Mouse (Mus musculus): ENCODE results near the gene Sf3b1. TPM values are rescaled to one million over a fixed set of nuclear protein-coding genes. Genes with fewer than 3 reads are reported as not detected.

Gene Sf3b1
- polyA plus RNA-seq, 1 experiment from 2014 or later = 205 TPM

DNA sequence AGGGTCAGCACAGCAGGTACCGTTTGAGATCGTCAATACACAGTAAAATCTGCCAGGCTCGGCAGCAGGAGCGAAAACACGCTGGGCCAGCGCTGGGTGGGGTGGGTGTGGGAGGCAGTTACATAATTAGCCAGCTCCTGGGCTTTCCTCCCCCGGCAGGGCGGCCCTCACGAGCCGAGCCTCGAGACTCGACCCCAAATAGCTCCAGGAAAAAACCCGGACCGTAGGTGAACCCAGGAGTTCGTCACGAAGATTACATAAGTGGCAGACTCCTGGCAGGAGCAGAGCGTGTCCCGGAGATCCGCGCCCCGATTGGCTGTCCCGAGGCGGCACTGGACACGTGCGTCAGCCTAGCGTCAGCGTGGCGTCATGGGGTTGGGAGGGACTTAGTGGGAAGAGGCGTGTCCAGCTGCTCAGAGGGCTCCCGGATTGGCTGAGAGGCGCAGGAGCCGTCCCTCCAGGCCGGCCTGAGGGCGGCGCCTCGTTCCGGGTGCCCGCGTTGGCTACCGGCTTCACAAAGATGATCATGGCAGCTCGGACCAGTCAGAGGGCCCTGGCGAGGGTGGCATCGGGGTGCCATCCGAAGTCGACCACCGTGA is 25.2 kb upstream of the Sf3b1 start, which contains the start of gene Coq10b:
Gene Coq10b, plus strand, starts transcription at position 416 of the 599 bp plus-strand sequence.
- Histone ChIP-seq H3K36me3 (peaks cover 6% of the 10 kb centered on the region; the same call in 1 of the 2 replicates), H3K9me3 (replicated peaks) (no peaks in the 10 kb centered on the region), H3K9ac (peak within 1 kb of the TSS; percentile 62), H3K4me3 (peak within 1 kb of the TSS; percentile 65), H3K4me1 (replicated peaks) (peaks cover 8% of the 10 kb centered on the region), H3K27me3 (no peaks in the 10 kb centered on the region), H3K4me2 (peak within 1 kb of the TSS; percentile 86), H3K27ac (peak within 1 kb of the TSS; percentile 87)
- ATAC-seq (replicated peaks; ENCODE audit: insufficient number of reproducible peaks, insufficient read depth, low FRiP score, low read depth) = peak; percentile 100
- under 1% methylated on average over 46 of the region's 46 CpGs for WGBS

DNA sequence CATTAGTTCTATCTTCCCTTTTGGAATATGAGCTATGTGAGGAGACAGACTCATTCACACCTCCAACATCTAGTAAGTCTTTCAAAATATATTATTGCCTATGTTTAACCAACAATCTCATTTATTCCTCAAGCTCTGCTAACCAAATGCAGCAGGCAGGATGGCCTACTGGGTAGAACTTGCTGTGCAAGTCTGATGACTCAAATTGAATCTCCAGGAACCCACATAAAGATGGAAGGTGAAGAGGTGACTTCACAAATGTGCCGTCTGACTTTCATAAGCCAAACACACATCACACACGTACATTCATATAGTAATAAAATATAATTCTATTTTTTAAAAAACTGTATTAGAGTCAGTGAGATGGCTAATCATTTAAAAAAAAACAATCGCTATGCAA is 24.4 kb upstream of the Sf3b1 start:
- WGBS = 73% methylated on average over 3 of the region's 3 CpGs
- H3K9ac ChIP-seq = no peak overlapping the region
- no peaks in the 10 kb centered on the region for H3K9me3 ChIP-seq (replicated peaks)
- no peak overlapping the region for H3K27ac ChIP-seq
- no peak for ATAC-seq (replicated peaks; ENCODE audit: insufficient number of reproducible peaks, insufficient read depth, low FRiP score, low read depth)
- H3K4me2 ChIP-seq = peak overlapping the region; percentile 86
- H3K27me3 ChIP-seq = no peaks in the 10 kb centered on the region
- peaks cover 8% of the 10 kb centered on the region for H3K4me1 ChIP-seq (replicated peaks)
- H3K4me3 ChIP-seq = peak overlapping the region; percentile 65
- H3K36me3 ChIP-seq = peaks cover 1% of the 10 kb centered on the region; the same call in 1 of the 2 replicates

DNA sequence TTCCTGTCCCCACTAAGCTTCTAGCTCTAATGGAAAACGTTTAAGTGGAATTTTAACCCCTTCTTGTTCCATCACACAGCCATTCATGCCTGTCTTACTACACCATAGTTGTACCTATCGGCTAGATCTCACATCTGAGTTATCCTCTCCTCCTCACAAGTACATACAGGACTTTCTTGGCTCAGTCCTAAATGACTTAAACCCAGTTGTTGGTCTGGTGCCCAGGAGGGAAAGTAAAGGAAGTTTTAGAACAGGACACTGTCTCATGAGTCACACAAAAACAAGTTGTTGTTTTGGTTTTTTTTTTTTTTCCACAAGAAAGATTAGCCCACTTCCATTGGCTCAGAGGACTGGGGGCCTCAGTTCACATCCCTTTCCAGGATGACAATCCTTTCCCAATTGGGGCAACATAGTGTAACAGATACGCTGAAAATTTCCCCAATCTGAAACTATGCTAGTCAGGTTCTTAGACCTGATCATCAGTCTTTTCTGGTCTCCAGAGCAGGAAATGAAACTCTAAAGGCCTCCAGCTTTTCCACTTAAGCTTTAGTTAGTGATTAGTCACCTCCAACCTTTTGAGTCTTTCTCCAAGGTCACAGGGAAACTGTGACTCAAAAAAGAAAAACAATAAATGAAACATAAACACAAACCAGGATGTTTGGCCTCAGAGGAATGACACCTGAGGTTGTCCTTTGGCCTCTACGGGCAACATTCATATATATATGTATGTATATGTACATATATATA is 21.7 kb upstream of the Sf3b1 start:
- Histone ChIP-seq H3K4me2 (no peak overlapping the region), H3K4me3 (no peak overlapping the region), H3K27me3 (no peaks in the 10 kb centered on the region), H3K9me3 (replicated peaks) (no peaks in the 10 kb centered on the region), H3K27ac (no peak overlapping the region), H3K4me1 (replicated peaks) (peaks cover 8% of the 10 kb centered on the region), H3K36me3 (no peaks in the 10 kb centered on the region), H3K9ac (no peak overlapping the region)
- no peak for ATAC-seq (replicated peaks; ENCODE audit: insufficient number of reproducible peaks, insufficient read depth, low FRiP score, low read depth)
- 58% methylated on average over 4 of the region's 4 CpGs for WGBS

DNA sequence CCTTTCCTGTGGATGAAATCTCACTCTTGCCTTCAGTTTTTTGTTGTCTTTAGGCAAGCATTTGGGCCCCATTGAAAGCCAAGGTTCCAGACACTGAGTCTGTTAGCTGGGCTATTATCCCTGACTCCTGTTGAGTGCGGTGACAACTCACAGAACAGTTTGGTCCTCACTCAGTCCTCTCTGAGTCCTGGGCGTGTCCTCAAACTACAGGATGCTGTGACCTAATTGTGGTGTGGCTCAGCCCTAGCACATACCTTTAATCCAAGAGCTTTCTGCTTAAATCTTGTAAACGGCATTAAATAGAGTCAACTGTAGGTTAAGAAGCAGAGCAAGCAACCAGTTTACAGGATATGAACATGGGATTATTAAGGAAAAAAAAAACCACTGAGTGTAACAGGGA is 15.9 kb upstream of the Sf3b1 start:
- Histone ChIP-seq H3K9ac (no peak overlapping the region), H3K36me3 (no peaks in the 10 kb centered on the region), H3K9me3 (replicated peaks) (no peaks in the 10 kb centered on the region), H3K27ac (no peak overlapping the region), H3K27me3 (no peaks in the 10 kb centered on the region), H3K4me1 (replicated peaks) (no peaks in the 10 kb centered on the region), H3K4me2 (no peak overlapping the region), H3K4me3 (no peak overlapping the region)
- 76% methylated on average over 3 of the region's 3 CpGs for WGBS
- no peak for ATAC-seq (replicated peaks; ENCODE audit: insufficient number of reproducible peaks, insufficient read depth, low FRiP score, low read depth)

DNA sequence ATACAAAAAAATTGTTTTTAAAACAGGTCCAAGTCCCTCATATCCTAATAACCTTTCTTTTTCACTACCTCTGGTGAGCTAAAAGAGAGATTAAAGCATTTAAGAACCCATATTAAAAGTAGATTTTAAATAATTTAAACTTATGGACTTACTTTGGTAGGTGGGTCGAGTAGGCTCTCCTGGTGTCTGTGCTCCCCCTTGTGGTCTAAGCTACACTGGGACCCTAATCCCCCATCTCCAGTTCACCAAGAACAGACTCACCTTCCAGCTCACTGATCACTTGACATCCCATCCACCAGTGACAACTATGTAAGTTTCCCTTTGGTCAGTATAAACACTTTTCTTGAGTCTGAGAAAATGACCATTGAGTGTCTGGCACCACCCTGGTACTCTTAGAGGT is 15.0 kb upstream of the Sf3b1 start:
- WGBS = 58% methylated on average over 1 of the region's 1 CpGs
- ATAC-seq (replicated peaks; ENCODE audit: insufficient number of reproducible peaks, insufficient read depth, low FRiP score, low read depth) = no peak

DNA sequence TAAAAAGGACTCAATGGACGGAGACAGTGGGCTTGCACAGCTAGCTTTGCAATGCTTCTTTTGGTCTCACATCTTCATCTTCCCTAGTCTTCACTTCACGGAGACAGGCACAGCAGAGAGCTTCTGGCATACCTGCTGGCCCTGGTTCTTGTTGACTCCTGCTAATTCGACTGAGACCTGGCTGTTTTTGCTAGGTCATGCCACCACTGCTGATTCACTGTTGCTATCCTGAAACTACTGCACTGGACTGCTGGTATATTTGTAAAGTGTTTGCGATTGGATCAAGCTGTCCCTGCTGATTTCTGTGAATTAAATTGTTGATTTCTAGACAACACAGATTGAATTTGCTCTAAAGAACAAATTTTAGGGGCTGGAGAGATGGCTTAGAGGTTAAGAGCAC is 14.4 kb upstream of the Sf3b1 start:
- 77% methylated on average over 4 of the region's 4 CpGs for WGBS
- Histone ChIP-seq H3K4me1 (replicated peaks) (no peaks in the 10 kb centered on the region), H3K36me3 (no peaks in the 10 kb centered on the region), H3K9ac (no peak overlapping the region), H3K27ac (no peak overlapping the region), H3K9me3 (replicated peaks) (no peaks in the 10 kb centered on the region), H3K27me3 (no peaks in the 10 kb centered on the region), H3K4me2 (no peak overlapping the region), H3K4me3 (no peak overlapping the region)
- no peak for ATAC-seq (replicated peaks; ENCODE audit: insufficient number of reproducible peaks, insufficient read depth, low FRiP score, low read depth)

More for the DNA sequence above, 15.0 kb upstream of the Sf3b1 start:
- H3K4me2 ChIP-seq = no peak overlapping the region
- no peaks in the 10 kb centered on the region for H3K27me3 ChIP-seq
- H3K9ac ChIP-seq = no peak overlapping the region
- no peak overlapping the region for H3K27ac ChIP-seq
- no peaks in the 10 kb centered on the region for H3K4me1 ChIP-seq (replicated peaks)
- H3K9me3 ChIP-seq (replicated peaks) = no peaks in the 10 kb centered on the region
- no peaks in the 10 kb centered on the region for H3K36me3 ChIP-seq
- H3K4me3 ChIP-seq = no peak overlapping the region

DNA sequence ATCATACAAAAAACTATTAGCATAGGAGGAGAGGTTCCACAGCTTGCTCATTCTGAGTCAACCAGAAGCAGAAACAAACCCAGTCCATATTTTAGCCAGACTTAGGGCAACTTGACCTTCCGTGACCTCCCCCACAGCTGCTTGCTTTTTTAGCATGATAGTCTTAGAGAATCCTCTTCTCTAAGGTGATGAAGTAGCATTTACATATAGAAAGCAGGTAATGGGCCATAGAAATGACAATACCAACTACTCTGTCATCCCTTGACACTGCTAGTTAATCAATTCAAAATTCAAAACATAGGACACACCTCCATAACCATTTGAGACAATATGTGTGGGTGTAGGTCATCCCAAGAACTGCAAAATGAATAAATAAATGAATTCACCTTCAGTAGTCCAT is 12.7 kb upstream of the Sf3b1 start:
- H3K9ac ChIP-seq = no peak overlapping the region
- no peaks in the 10 kb centered on the region for H3K9me3 ChIP-seq (replicated peaks)
- no peak overlapping the region for H3K4me2 ChIP-seq
- no peak overlapping the region for H3K4me3 ChIP-seq
- WGBS = 59% methylated on average over 1 of the region's 1 CpGs
- H3K36me3 ChIP-seq = no peaks in the 10 kb centered on the region
- H3K27me3 ChIP-seq = no peaks in the 10 kb centered on the region
- no peaks in the 10 kb centered on the region for H3K4me1 ChIP-seq (replicated peaks)
- no peak for ATAC-seq (replicated peaks; ENCODE audit: insufficient number of reproducible peaks, insufficient read depth, low FRiP score, low read depth)
- H3K27ac ChIP-seq = no peak overlapping the region

DNA sequence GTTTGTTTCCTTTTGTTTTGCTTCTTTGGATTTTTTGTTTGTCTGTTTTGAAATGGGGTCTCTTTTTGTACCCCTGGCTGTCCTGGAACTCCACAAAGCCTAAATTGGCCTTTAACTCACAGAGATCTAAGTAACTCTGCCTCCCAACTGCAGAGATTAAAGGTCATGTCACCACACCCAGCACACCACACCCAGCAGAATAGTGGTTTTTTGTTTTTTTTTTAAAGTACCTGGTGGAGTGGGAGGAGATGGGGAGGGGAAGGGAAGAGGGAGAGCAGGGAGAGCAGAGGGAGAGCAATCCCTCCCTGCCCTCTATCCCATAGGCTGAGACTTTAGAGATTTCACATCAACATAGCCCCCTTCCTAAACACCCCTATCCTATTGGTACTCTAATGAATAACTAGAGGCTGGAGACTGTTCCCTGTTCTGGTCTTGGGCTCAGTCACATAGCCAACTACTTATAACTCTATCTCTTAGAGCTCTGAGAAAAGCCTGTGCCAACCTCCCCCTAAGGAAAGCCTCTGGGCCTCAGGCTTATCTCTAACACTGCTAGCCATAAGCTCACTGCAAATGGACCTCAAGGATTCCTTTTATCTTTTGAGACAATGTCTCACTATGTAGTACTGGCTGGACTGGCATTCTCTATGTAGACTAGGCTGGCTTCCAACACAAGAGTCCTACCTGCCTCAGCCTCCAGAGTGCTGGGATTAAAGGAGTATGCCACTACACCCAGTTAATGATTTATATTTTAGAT is 3.9 kb upstream of the Sf3b1 start:
- no peaks in the 10 kb centered on the region for H3K9me3 ChIP-seq (replicated peaks)
- no peak for ATAC-seq (replicated peaks; ENCODE audit: insufficient number of reproducible peaks, insufficient read depth, low FRiP score, low read depth)
- H3K27ac ChIP-seq = no peak overlapping the region
- H3K4me1 ChIP-seq (replicated peaks) = no peaks in the 10 kb centered on the region
- H3K36me3 ChIP-seq = no peaks in the 10 kb centered on the region
- no peak overlapping the region for H3K4me2 ChIP-seq
- H3K9ac ChIP-seq = no peak overlapping the region
- H3K27me3 ChIP-seq = no peaks in the 10 kb centered on the region
- no peak overlapping the region for H3K4me3 ChIP-seq

DNA sequence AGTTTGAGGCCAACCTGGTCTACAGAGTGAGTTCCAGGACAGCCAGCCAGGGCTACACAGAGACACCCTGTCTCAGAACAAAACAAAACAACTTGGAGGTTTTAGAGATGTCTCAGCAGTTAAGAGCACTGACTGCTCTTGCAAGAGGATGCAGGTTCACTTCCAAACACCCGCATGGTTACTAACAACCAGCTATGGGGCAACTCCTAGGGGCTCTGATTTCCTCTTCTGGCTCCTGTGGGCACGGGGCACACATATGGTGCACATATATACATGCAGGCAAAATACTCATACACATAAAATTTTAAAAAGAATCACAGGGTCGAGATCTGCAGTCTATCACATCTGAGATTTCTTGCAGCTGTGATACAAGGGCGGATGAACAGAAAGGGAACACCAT is 2.2 kb upstream of the Sf3b1 start:
- ATAC-seq (replicated peaks; ENCODE audit: insufficient number of reproducible peaks, insufficient read depth, low FRiP score, low read depth) = no peak
- peak overlapping the region; percentile 57; the same call in 1 of the 2 replicates for H3K27ac ChIP-seq
- no peaks in the 10 kb centered on the region for H3K9me3 ChIP-seq (replicated peaks)
- no peaks in the 10 kb centered on the region for H3K27me3 ChIP-seq
- H3K4me2 ChIP-seq = no peak overlapping the region
- no peak overlapping the region; the same call in 1 of the 2 replicates for H3K4me3 ChIP-seq
- WGBS = 69% methylated on average over 4 of the region's 4 CpGs
- no peaks in the 10 kb centered on the region for H3K36me3 ChIP-seq
- H3K4me1 ChIP-seq (replicated peaks) = peaks cover 8% of the 10 kb centered on the region
- no peak overlapping the region for H3K9ac ChIP-seq

DNA sequence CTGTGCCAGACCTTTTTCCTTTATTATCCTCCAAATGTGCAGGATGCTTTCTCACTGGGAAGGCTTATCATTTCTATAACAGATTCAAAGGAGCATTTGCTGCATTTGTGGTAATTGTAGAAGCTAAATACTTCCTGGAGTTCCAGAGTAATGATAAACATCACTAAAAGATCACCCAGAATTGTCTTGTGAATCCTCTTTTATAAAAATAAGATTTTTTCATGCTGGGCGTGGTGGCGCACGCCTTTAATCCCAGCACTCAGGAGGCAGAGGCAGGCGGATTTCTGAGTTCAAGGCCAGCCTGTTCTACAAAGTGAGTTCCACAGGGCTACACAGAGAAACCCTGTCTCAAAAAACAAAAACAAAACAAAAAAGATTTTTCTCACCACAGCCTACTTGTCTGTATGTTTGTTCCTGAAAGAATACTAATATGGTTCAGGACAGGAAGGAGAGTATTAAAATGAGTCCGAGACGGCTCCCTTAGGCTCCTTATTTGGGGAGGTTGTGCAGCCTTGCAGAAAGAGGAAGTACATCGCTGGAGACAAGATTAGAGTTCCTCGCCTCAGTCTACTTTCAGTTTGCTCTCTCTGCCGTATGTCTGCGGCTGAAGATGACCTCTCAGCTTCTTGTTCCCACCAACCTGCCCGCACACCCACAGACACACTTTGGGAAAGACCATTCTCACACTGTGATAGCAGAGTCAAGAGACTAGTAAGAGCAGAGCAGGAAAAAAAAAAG is 1.4 kb upstream of the Sf3b1 start:
- Histone ChIP-seq H3K36me3 (no peaks in the 10 kb centered on the region), H3K9me3 (replicated peaks) (no peaks in the 10 kb centered on the region), H3K4me1 (replicated peaks) (peaks cover 12% of the 10 kb centered on the region), H3K27me3 (no peaks in the 10 kb centered on the region), H3K4me2 (peak overlapping the region; percentile 47; the same call in 1 of the 2 replicates), H3K9ac (no peak overlapping the region), H3K4me3 (peak overlapping the region; percentile 15), H3K27ac (peak overlapping the region; percentile 57)
- ATAC-seq (replicated peaks; ENCODE audit: insufficient number of reproducible peaks, insufficient read depth, low FRiP score, low read depth) = no peak
- 62% methylated on average over 11 of the region's 11 CpGs for WGBS

DNA sequence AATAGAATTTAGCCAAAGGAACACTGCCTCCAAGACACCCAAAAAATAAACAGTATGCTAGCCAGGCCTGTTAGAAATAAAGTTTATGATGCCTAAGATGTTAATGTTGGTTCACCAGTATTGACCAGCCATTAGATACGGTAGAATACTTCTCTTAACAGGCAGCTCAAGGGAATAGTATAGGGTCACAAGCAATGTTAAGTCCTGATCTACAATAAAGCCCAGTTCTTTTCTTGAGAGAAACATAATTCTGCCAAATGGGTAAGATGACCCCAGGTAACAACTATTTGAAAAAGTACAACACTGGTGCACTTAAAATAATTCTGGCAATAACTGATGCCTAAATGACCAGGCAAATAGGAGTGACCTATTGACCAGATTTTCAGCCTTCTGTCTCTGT is 685 bp upstream of the Sf3b1 start:
- Histone ChIP-seq H3K4me3 (peak overlapping the region; percentile 94), H3K27me3 (no peaks in the 10 kb centered on the region), H3K9me3 (replicated peaks) (no peaks in the 10 kb centered on the region), H3K4me2 (peak overlapping the region; percentile 73), H3K27ac (peak overlapping the region; percentile 82; the same call in 1 of the 2 replicates), H3K36me3 (no peaks in the 10 kb centered on the region), H3K4me1 (replicated peaks) (peaks cover 15% of the 10 kb centered on the region), H3K9ac (no peak overlapping the region)
- no peak for ATAC-seq (replicated peaks; ENCODE audit: insufficient number of reproducible peaks, insufficient read depth, low FRiP score, low read depth)
- 94% methylated on average over 1 of the region's 1 CpGs for WGBS

Measured in heart, embryonic 15.5 days (tissue).